Mouse (Mus musculus): ENCODE results near the gene Mto1. TPM values are rescaled to one million over a fixed set of nuclear protein-coding genes. Genes with fewer than 3 reads are reported as not detected.
"Not testable (repeated sequence)": the region's sequence is repeated elsewhere in the genome, so short reads cannot be mapped to it uniquely, and the experiment has no call there.

Gene Mto1
- polyA plus RNA-seq, 1 experiment from 2014 or later = 30.6 TPM

- Histone ChIP-seq H3K9ac (ENCODE audit: low read length) (no peak overlapping the region), H3K4me1 (replicated peaks; ENCODE audit: control insufficient read depth, insufficient read depth, low read length) (no peaks in the 10 kb centered on the region), H3K9me3 (ENCODE audit: control insufficient read depth, low read length) (no peaks in the 10 kb centered on the region), H3K27ac (ENCODE audit: low read depth, low read length) (no peak overlapping the region), H3K4me2 (ENCODE audit: low read depth, low read length, severe bottlenecking) (no peak overlapping the region), H3K27me3 (ENCODE audit: control insufficient read depth, insufficient read depth, low read length) (no peaks in the 10 kb centered on the region), H3K36me3 (ENCODE audit: control insufficient read depth, insufficient read depth, low read length) (no peaks in the 10 kb centered on the region), H3K4me3 (ENCODE audit: low read depth, low read length) (no peak overlapping the region)
- ATAC-seq (replicated peaks; ENCODE audit: low FRiP score) (no peak), DNase-seq (ENCODE audit: low spot score) (no peak)
- WGBS = 82% methylated on average over 3 of the region's 3 CpGs
These were observed 68.1 kb downstream of the Mto1 start for GRCm38 (mm10) chr9:78516125-78516524.

- H3K9ac ChIP-seq (ENCODE audit: low read length) = not testable (repeated sequence)
These were observed 69.2 kb downstream of the Mto1 start for GRCm38 (mm10) chr9:78517237-78517636.

DNA sequence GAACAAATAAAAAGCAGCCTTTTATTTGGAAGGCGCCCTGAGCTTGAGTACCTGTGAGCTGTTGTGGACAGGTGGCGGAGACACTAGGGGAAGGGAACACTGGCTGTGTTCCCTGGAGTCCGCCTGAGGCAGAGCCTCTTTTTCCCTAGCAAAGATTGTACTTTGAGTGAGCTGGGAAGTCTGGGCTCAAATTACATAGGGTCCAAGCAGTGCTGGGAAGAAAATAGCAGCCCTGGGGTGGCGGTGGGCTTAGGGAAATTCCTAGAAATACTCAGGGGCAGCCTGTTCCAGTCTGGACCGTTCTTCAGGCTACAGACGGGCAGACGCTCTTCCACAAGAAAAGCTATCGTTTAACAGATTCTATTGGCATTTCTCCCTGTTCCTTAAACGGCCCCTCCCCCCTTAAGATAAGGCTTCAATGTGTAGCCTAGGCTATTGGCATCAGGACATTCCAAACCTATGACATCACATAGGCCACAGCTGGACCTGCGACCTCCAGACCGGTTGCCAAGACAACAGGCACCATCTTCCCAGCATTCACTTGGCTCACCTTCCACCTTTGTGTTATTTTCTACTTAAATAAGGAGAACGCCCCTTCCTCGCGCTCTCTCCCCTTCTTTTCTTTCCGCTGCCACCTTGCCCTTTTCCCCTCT, 72.2 kb downstream of the Mto1 start:
- H3K4me3 ChIP-seq (ENCODE audit: low read depth, low read length) = peak overlapping the region; percentile 60
- WGBS = under 1% methylated on average over 15 of the region's 15 CpGs
- peak; percentile 89 for DNase-seq (ENCODE audit: low spot score)
- ATAC-seq (replicated peaks; ENCODE audit: low FRiP score) = peak; percentile 92
- peak overlapping the region; percentile 60 for H3K4me2 ChIP-seq (ENCODE audit: low read depth, low read length, severe bottlenecking)
- peak overlapping the region; percentile 80 for H3K9ac ChIP-seq (ENCODE audit: low read length)
- no peaks in the 10 kb centered on the region for H3K9me3 ChIP-seq (ENCODE audit: control insufficient read depth, low read length)
- H3K27me3 ChIP-seq (ENCODE audit: control insufficient read depth, insufficient read depth, low read length) = no peaks in the 10 kb centered on the region
- no peaks in the 10 kb centered on the region for H3K36me3 ChIP-seq (ENCODE audit: control insufficient read depth, insufficient read depth, low read length)
- peak overlapping the region; percentile 95 for H3K27ac ChIP-seq (ENCODE audit: low read depth, low read length)
- 0 out of 2 replicates have a peak, but pooled peaks cover 4% of the 10 kb centered on the region for H3K4me1 ChIP-seq (replicated peaks; ENCODE audit: control insufficient read depth, insufficient read depth, low read length)

More at GRCm38 (mm10) chr9:78517237-78517636, 69.2 kb downstream of the Mto1 start:
- ATAC-seq (replicated peaks; ENCODE audit: low FRiP score); H3K4me1 ChIP-seq (replicated peaks; ENCODE audit: control insufficient read depth, insufficient read depth, low read length); H3K36me3 ChIP-seq (ENCODE audit: control insufficient read depth, insufficient read depth, low read length); H3K4me3 ChIP-seq (ENCODE audit: low read depth, low read length); H3K27ac ChIP-seq (ENCODE audit: low read depth, low read length); H3K9me3 ChIP-seq (ENCODE audit: control insufficient read depth, low read length); DNase-seq (ENCODE audit: low spot score); H3K4me2 ChIP-seq (ENCODE audit: low read depth, low read length, severe bottlenecking); H3K27me3 ChIP-seq (ENCODE audit: control insufficient read depth, insufficient read depth, low read length): not testable (repeated sequence)
- WGBS = 63% methylated on average over 3 of the region's 3 CpGs

DNA sequence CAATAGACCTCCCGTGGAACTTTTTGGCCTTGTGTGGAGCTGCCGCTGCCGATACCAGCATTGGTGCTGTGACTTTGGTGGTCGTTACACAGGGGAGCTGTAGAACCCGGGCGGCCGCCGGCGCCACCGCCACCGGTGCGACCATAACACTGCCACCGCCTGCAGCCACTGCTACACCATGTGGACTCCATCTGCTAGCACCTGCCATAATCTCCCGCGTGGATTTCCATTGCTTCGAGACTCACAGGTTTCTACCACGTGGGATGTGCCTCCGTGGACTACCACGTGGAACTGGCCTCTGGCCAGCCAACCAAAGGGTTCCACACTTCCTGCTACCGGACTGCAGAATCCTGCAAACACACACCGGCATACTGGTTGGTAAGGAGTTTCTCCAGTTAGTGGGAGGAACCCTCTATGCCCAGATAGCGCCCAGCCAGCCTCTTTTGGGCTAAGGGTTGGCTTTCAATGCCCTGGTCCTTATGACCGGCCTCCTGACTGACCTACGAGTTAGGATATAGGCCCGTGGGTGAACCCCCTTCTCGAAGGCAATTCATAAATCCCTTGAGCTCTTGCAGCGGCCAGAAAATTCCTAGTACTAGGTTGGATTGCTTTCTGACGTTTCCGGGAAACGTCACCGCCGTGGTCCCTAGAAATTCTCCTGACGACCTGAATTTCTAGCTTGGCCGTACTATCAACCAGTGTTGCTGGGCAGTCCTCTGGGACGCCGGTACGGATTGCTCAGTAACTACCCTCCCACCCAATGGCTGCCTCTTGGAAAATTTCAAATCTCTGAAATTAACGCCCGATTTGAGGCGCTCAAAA, 73.0 kb downstream of the Mto1 start:
- 0 out of 2 replicates have a peak, but pooled peaks cover 4% of the 10 kb centered on the region for H3K4me1 ChIP-seq (replicated peaks; ENCODE audit: control insufficient read depth, insufficient read depth, low read length)
- H3K9me3 ChIP-seq (ENCODE audit: control insufficient read depth, low read length) = no peaks in the 10 kb centered on the region
- no peaks in the 10 kb centered on the region for H3K36me3 ChIP-seq (ENCODE audit: control insufficient read depth, insufficient read depth, low read length)
- DNase-seq (ENCODE audit: low spot score) (peak; percentile 71), ATAC-seq (replicated peaks; ENCODE audit: low FRiP score) (peak; percentile 81)
- peak overlapping the region; percentile 95 for H3K27ac ChIP-seq (ENCODE audit: low read depth, low read length)
- peak overlapping the region; percentile 60 for H3K4me3 ChIP-seq (ENCODE audit: low read depth, low read length)
- peak overlapping the region; percentile 60 for H3K4me2 ChIP-seq (ENCODE audit: low read depth, low read length, severe bottlenecking)
- WGBS = 2% methylated on average over 40 of the region's 40 CpGs
- no peaks in the 10 kb centered on the region for H3K27me3 ChIP-seq (ENCODE audit: control insufficient read depth, insufficient read depth, low read length)
- H3K9ac ChIP-seq (ENCODE audit: low read length) = peak overlapping the region; percentile 80

DNA sequence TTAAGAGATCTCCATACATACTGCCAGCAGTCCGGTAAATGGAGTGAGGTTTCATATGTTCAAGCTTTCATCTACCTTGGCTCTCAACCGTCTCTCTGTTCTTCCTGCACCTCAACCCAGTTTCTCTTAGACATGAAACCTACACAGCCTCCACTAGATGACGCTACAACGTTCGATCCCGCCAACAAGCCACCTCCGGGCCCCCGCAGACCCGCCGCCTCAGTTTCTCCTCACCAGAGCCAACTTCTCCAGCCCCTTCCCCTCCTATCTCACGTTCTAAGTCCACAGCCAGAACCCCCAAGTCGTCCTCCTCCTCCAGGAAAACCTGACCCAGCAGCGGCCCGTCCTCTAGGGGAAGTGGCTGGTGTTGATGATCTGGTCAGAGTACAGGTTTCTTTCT, 73.7 kb downstream of the Mto1 start:
- DNase-seq (ENCODE audit: low spot score) (peak; percentile 68), ATAC-seq (replicated peaks; ENCODE audit: low FRiP score) (peak; percentile 6; the same call in 1 of the 2 replicates)
- Histone ChIP-seq H3K4me3 (ENCODE audit: low read depth, low read length) (peak overlapping the region; percentile 60), H3K4me1 (replicated peaks; ENCODE audit: control insufficient read depth, insufficient read depth, low read length) (0 out of 2 replicates have a peak, but pooled peaks cover 4% of the 10 kb centered on the region), H3K27me3 (ENCODE audit: control insufficient read depth, insufficient read depth, low read length) (no peaks in the 10 kb centered on the region), H3K36me3 (ENCODE audit: control insufficient read depth, insufficient read depth, low read length) (no peaks in the 10 kb centered on the region), H3K4me2 (ENCODE audit: low read depth, low read length, severe bottlenecking) (peak overlapping the region; percentile 60), H3K9ac (ENCODE audit: low read length) (peak overlapping the region; percentile 80), H3K9me3 (ENCODE audit: control insufficient read depth, low read length) (no peaks in the 10 kb centered on the region), H3K27ac (ENCODE audit: low read depth, low read length) (peak overlapping the region; percentile 95; the same call in 1 of the 2 replicates)
- WGBS = 24% methylated on average over 14 of the region's 14 CpGs

Small RNAs within 50 kb of the gene (microRNA-seq; reads per million reads assigned to microRNA genes)
- not detected for gene Gm26377 (ENCODE audit: insufficient number of aligned reads)

Other genes starting within 250 kb of the Mto1 start
- not detected in 2 replicates for gene Gsta1, start 217.6 kb upstream of the Mto1 start, polyA plus RNA-seq (2014; fragmentation: Nextera tagmentation; extraction: Ambion mirVana)
- not detected in 2 replicates for gene Gm3776, start 191.1 kb upstream of the Mto1 start, polyA plus RNA-seq (2014; fragmentation: Nextera tagmentation; extraction: Ambion mirVana)
- not detected in 2 replicates for gene Gm10639, start 158.3 kb upstream of the Mto1 start, polyA plus RNA-seq (2014; fragmentation: Nextera tagmentation; extraction: Ambion mirVana)
- not detected in 2 replicates for gene Omt2a, start 133.4 kb upstream of the Mto1 start, polyA plus RNA-seq (2014; fragmentation: Nextera tagmentation; extraction: Ambion mirVana)
- not detected in 2 replicates for gene Omt2b, start 120.6 kb upstream of the Mto1 start, polyA plus RNA-seq (2014; fragmentation: Nextera tagmentation; extraction: Ambion mirVana)
- gene Gsta2, start 92.4 kb upstream of the Mto1 start, polyA plus RNA-seq (2014; fragmentation: Nextera tagmentation; extraction: Ambion mirVana) = not detected in 2 replicates
- 0.48 and 0.65 TPM in 2 replicates for gene Dppa5a, start 80.0 kb upstream of the Mto1 start, polyA plus RNA-seq (2014; fragmentation: Nextera tagmentation; extraction: Ambion mirVana)
- gene Ooep, start 69.5 kb upstream of the Mto1 start, polyA plus RNA-seq (2014; fragmentation: Nextera tagmentation; extraction: Ambion mirVana) = 4.7 and 5.2 TPM in 2 replicates
- gene Ddx43, start 52.4 kb upstream of the Mto1 start, polyA plus RNA-seq (2014; fragmentation: Nextera tagmentation; extraction: Ambion mirVana) = 0.28 and 0.49 TPM in 2 replicates
- 0.39 and 0.44 TPM in 2 replicates for gene Cgas, start 5.0 kb upstream of the Mto1 start, polyA plus RNA-seq (2014; fragmentation: Nextera tagmentation; extraction: Ambion mirVana)
- gene Gm17324, start 578 bp downstream of the Mto1 start, polyA plus RNA-seq (2014; fragmentation: Nextera tagmentation; extraction: Ambion mirVana) = 0.72 and 0.80 TPM in 2 replicates
- gene Eef1a1, start 40.9 kb downstream of the Mto1 start, polyA plus RNA-seq (2014; fragmentation: Nextera tagmentation; extraction: Ambion mirVana) = 4,522 and 4,661 TPM in 2 replicates
- 10.1 and 12.7 TPM in 2 replicates for gene Slc17a5, start 139.8 kb downstream of the Mto1 start, polyA plus RNA-seq (2014; fragmentation: Nextera tagmentation; extraction: Ambion mirVana)
- gene Cd109, start 167.3 kb downstream of the Mto1 start, polyA plus RNA-seq (2014; fragmentation: Nextera tagmentation; extraction: Ambion mirVana) = 4.6 and 5.4 TPM in 2 replicates